Mouse (Mus musculus): ENCODE results near the gene Inpp4a. TPM values are rescaled to one million over a fixed set of nuclear protein-coding genes. Genes with fewer than 3 reads are reported as not detected.
A peak's percentile ranks its signal among the peaks of the same experiment; 100 is the strongest.

Inpp4a gene
- polyA plus RNA-seq, 1 experiment = 11.4 TPM

DNA sequence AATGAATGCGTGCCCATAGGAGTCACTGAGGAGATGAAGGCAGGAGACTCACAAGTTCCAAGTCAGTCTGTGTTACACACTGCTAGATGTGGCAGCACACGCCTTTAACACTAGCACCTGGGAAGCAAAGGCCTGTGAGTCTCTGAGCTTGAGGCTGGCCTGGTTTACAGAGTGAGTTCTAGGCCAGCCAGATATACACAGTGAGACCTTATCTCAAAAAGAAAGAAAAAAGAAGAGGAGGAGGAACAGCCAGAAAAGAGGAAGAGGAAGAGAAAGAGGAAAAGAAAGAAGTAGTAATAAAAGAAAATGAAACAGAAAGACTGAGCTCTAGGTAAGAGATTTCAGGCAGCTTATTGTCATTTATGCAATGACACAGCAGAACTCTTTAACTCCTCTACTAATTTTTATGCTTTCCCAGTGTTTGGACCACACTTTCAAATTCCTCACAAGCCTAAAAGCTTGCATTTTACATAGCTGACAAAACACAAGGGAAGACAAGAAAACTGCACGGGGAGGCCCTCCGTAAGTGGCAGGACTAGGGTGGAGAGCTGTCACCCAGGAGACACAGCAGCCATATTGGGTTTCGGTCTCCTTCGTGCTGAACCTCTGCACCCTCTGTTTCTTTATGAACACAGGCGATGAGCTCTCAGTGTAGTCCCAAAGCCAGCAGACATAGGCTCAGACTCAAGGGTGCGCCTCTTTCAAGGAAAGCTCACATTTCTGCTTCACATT is 127.6 kb downstream of the Inpp4a start:
- no peak overlapping the region for H3K27ac ChIP-seq (ENCODE audit: insufficient read depth, low read length)
- H3K4me3 ChIP-seq (ENCODE audit: insufficient read depth, low read length) = no peak overlapping the region
- peaks cover 5% of the 10 kb centered on the region for H3K4me1 ChIP-seq (ENCODE audit: control insufficient read depth, insufficient read depth, low read length)
- no peak for TF ChIP-seq POLR2A (IDR thresholded peaks at IDR 0.05; ENCODE audit: low read depth, low read length)
- TF ChIP-seq CTCF (IDR thresholded peaks at IDR 0.05; ENCODE audit: borderline replicate concordance, insufficient read depth, low read length) = no peak

GRCm38 (mm10) chr1:37428911-37429310 is 129.2 kb downstream of the Inpp4a start:
- peak overlapping the region; percentile 87 for H3K4me3 ChIP-seq (ENCODE audit: insufficient read depth, low read length)
- no peak overlapping the region for H3K27ac ChIP-seq (ENCODE audit: insufficient read depth, low read length)
- TF ChIP-seq CTCF (IDR thresholded peaks at IDR 0.05; ENCODE audit: borderline replicate concordance, insufficient read depth, low read length) (no peak), POLR2A (IDR thresholded peaks at IDR 0.05; ENCODE audit: low read depth, low read length) (no peak)
- H3K4me1 ChIP-seq (ENCODE audit: control insufficient read depth, insufficient read depth, low read length) = peaks cover 8% of the 10 kb centered on the region

GRCm38 (mm10) chr1:37429366-37430296 is 130.0 kb downstream of the Inpp4a start, which contains the start of the genes Coa5 and Unc50:
Gene Coa5, minus strand, starts transcription at chr1:37430103.
Gene Unc50, plus strand, starts transcription at chr1:37430139.
- H3K4me3 ChIP-seq (ENCODE audit: insufficient read depth, low read length) = peak within 1 kb of the TSS; percentile 87
- TF ChIP-seq CTCF (IDR thresholded peaks at IDR 0.05; ENCODE audit: borderline replicate concordance, insufficient read depth, low read length) (no peak), POLR2A (IDR thresholded peaks at IDR 0.05; ENCODE audit: low read depth, low read length) (peak; percentile 78)
- H3K27ac ChIP-seq (ENCODE audit: insufficient read depth, low read length) = 0 out of 2 replicates have a peak within 1 kb of the TSS, but pooled peaks have one; percentile 2
- peaks cover 8% of the 10 kb centered on the region for H3K4me1 ChIP-seq (ENCODE audit: control insufficient read depth, insufficient read depth, low read length)

GRCm38 (mm10) chr1:37430297-37430840 is 130.7 kb downstream of the Inpp4a start:
- H3K4me3 ChIP-seq (ENCODE audit: insufficient read depth, low read length) = peak overlapping the region; percentile 87
- no peak for TF ChIP-seq POLR2A (IDR thresholded peaks at IDR 0.05; ENCODE audit: low read depth, low read length)
- no peak for TF ChIP-seq CTCF (IDR thresholded peaks at IDR 0.05; ENCODE audit: borderline replicate concordance, insufficient read depth, low read length)
- no peak overlapping the region for H3K27ac ChIP-seq (ENCODE audit: insufficient read depth, low read length)
- peaks cover 8% of the 10 kb centered on the region for H3K4me1 ChIP-seq (ENCODE audit: control insufficient read depth, insufficient read depth, low read length)

DNA sequence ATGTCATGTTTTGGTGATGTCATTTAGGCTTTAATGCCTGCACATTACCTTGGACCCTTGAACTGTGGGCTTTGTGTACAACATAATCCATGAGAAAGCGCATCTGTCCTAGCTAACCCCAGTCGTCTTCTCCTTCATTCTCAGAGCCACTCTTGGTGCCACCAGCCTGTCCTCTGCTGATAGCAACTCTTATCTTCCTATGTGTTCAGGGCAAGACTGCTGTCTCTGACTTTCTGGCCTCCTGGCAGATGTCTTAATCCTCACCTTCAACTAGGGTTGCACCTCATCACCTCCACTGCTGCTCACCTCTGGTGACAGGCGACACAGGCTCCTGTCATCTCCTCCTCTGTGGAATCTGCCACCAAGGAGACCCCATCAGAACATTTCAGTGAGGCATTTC is 136.8 kb downstream of the Inpp4a start:
- Histone ChIP-seq H3K4me1 (ENCODE audit: control insufficient read depth, insufficient read depth, low read length) (peaks cover 5% of the 10 kb centered on the region; the same call in 1 of the 2 replicates), H3K27ac (ENCODE audit: insufficient read depth, low read length) (no peak overlapping the region), H3K4me3 (ENCODE audit: insufficient read depth, low read length) (no peak overlapping the region)
- TF ChIP-seq CTCF (IDR thresholded peaks at IDR 0.05; ENCODE audit: borderline replicate concordance, insufficient read depth, low read length) (no peak), POLR2A (IDR thresholded peaks at IDR 0.05; ENCODE audit: low read depth, low read length) (no peak)

- Histone ChIP-seq H3K4me1 (ENCODE audit: control insufficient read depth, insufficient read depth, low read length) (no peaks in the 10 kb centered on the region), H3K4me3 (ENCODE audit: insufficient read depth, low read length) (no peak overlapping the region)
- no peak for TF ChIP-seq POLR2A (IDR thresholded peaks at IDR 0.05; ENCODE audit: low read depth, low read length)
- no peak for TF ChIP-seq CTCF (IDR thresholded peaks at IDR 0.05; ENCODE audit: borderline replicate concordance, insufficient read depth, low read length)
Measured at GRCm38 (mm10) chr1:37442848-37443835, 143.5 kb downstream of the Inpp4a start.

GRCm38 (mm10) chr1:37448361-37449095 is 148.9 kb downstream of the Inpp4a start:
- no peaks in the 10 kb centered on the region for H3K4me1 ChIP-seq (ENCODE audit: control insufficient read depth, insufficient read depth, low read length)
- no peak overlapping the region for H3K4me3 ChIP-seq (ENCODE audit: insufficient read depth, low read length)
- no peak for TF ChIP-seq CTCF (IDR thresholded peaks at IDR 0.05; ENCODE audit: borderline replicate concordance, insufficient read depth, low read length)
- TF ChIP-seq POLR2A (IDR thresholded peaks at IDR 0.05; ENCODE audit: low read depth, low read length) = no peak
- no peak overlapping the region for H3K27ac ChIP-seq (ENCODE audit: insufficient read depth, low read length)

More at GRCm38 (mm10) chr1:37442848-37443835, 143.5 kb downstream of the Inpp4a start:
- no peak overlapping the region for H3K27ac ChIP-seq (ENCODE audit: insufficient read depth, low read length)

GRCm38 (mm10) chr1:37451270-37451669 is 151.6 kb downstream of the Inpp4a start:
- no peak overlapping the region for H3K27ac ChIP-seq (ENCODE audit: insufficient read depth, low read length)
- TF ChIP-seq CTCF (IDR thresholded peaks at IDR 0.05; ENCODE audit: borderline replicate concordance, insufficient read depth, low read length) (no peak), POLR2A (IDR thresholded peaks at IDR 0.05; ENCODE audit: low read depth, low read length) (no peak)
- no peak overlapping the region for H3K4me3 ChIP-seq (ENCODE audit: insufficient read depth, low read length)
- no peaks in the 10 kb centered on the region for H3K4me1 ChIP-seq (ENCODE audit: control insufficient read depth, insufficient read depth, low read length)

Measured in embryonic fibroblast, embryonic 13.5 days (primary cell).